Mouse (Mus musculus): ENCODE measurements around the gene Atf6. TPM values are rescaled to one million over a fixed set of nuclear protein-coding genes. Genes with fewer than 3 reads are reported as not detected.

The Atf6 gene
- total and polyA plus RNA-seq, 3 experiments, result 11.7 to 16.4 TPM; not detected in 1

- Histone ChIP-seq H3K36me3 (ENCODE audit: control insufficient read depth in 1 of 2, insufficient read depth in 2 of 2, low read length in 2 of 2) (peaks cover 2 to 5% of the 10 kb centered on the region in 2 experiments), H3K4me3 (ENCODE audit: control insufficient read depth in 1 of 2, insufficient read depth in 1 of 2, low read depth in 2 of 2, low read length in 2 of 2) (no peak overlapping the region)
Measured at GRCm38 (mm10) chr1:170764798-170765197, 102.8 kb downstream of the Atf6 start.

GRCm38 (mm10) chr1:170761634-170762033 is 105.9 kb downstream of the Atf6 start:
- Histone ChIP-seq H3K36me3 (ENCODE audit: control insufficient read depth in 1 of 2, insufficient read depth in 2 of 2, low read length in 2 of 2) (peaks cover 0 to 2% of the 10 kb centered on the region in 2 experiments; a peak in 3 of 4 replicates), H3K4me3 (ENCODE audit: control insufficient read depth in 1 of 2, insufficient read depth in 1 of 2, low read depth in 2 of 2, low read length in 2 of 2) (no peak overlapping the region), H3K9ac (ENCODE audit: control insufficient read depth, low read depth, low read length, poor library complexity, severe bottlenecking) (no peak overlapping the region), H3K79me2 (ENCODE audit: control insufficient read depth, insufficient read depth, low read length, poor library complexity) (no peaks in the 10 kb centered on the region), H3K27me3 (ENCODE audit: control insufficient read depth in 1 of 2, insufficient read depth in 2 of 2, low read length in 2 of 2) (no peaks in the 10 kb centered on the region), H3K27ac (ENCODE audit: control insufficient read depth, low read depth, low read length) (no peak overlapping the region), H3K4me1 (ENCODE audit: control insufficient read depth in 1 of 2, insufficient read depth in 2 of 2, low read length in 2 of 2) (no peaks in the 10 kb centered on the region; a peak in 1 of 4 replicates), H3K9me3 (replicated peaks; ENCODE audit: insufficient read depth, low read length) (no peaks in the 10 kb centered on the region)
- DNase-seq (ENCODE audit: low read depth, low spot score), result no peak
- TF ChIP-seq MEF2A (IDR thresholded peaks at IDR 0.05; ENCODE audit: extremely low read depth, insufficient replicate concordance, low read depth, low read length, poor library complexity, severe bottlenecking) (no peak), ZNF384 (IDR thresholded peaks at IDR 0.05; ENCODE audit: low read depth, low read length) (peak; percentile 71)

More at GRCm38 (mm10) chr1:170764798-170765197, 102.8 kb downstream of the Atf6 start:
- H3K9me3 ChIP-seq (replicated peaks; ENCODE audit: insufficient read depth, low read length), result no peaks in the 10 kb centered on the region
- TF ChIP-seq GATA1 (IDR thresholded peaks at IDR 0.05; ENCODE audit: low read depth, low read length) (peak; percentile 52; the same call in 1 of the 2 replicates), MAZ (IDR thresholded peaks at IDR 0.05; ENCODE audit: low read depth, low read length) (no peak), EP300 (IDR thresholded peaks at IDR 0.05; ENCODE audit: low read depth in 1 of 2, low read length in 2 of 2) (peak in 1 of 2 experiments; percentile 51; a peak in 1 of 4 replicates)
- no peaks in the 10 kb centered on the region for H3K27me3 ChIP-seq (ENCODE audit: control insufficient read depth in 1 of 2, insufficient read depth in 2 of 2, low read length in 2 of 2)
- no peaks in the 10 kb centered on the region; a peak in 1 of 4 replicates for H3K4me1 ChIP-seq (ENCODE audit: control insufficient read depth in 1 of 2, insufficient read depth in 2 of 2, low read length in 2 of 2)
- DNase-seq (ENCODE audit: low read depth, low spot score), result peak; percentile 28
- no peak overlapping the region for H3K9ac ChIP-seq (ENCODE audit: control insufficient read depth, low read depth, low read length, poor library complexity, severe bottlenecking)
- H3K79me2 ChIP-seq (ENCODE audit: control insufficient read depth, insufficient read depth, low read length, poor library complexity), result no peaks in the 10 kb centered on the region
- H3K27ac ChIP-seq (ENCODE audit: control insufficient read depth, low read depth, low read length), result no peak overlapping the region

DNA sequence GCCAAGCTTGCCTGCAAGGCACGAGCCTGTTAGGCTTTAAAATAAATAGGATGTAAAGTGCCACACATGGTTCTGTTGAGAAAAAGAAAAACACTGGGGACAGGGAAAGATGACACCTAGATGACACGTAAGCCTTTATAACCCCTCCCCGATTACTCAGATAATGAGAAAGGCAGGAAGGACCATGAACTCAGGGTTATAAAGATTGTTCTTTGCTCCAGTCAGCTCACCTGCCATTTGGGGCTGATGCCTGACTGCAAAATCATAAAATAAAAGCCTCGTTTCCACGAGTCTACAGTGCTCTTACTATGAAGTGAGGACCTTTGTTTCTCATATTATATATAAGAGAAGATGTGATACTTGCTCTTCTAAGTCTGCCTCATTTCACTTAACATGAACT is 114.0 kb downstream of the Atf6 start:
- Histone ChIP-seq H3K9ac (ENCODE audit: control insufficient read depth, low read depth, low read length, poor library complexity, severe bottlenecking) (no peak overlapping the region), H3K9me3 (replicated peaks; ENCODE audit: insufficient read depth, low read length) (no peaks in the 10 kb centered on the region), H3K4me1 (ENCODE audit: control insufficient read depth in 1 of 2, insufficient read depth in 2 of 2, low read length in 2 of 2) (no peaks in the 10 kb centered on the region; a peak in 1 of 4 replicates), H3K27me3 (ENCODE audit: control insufficient read depth in 1 of 2, insufficient read depth in 2 of 2, low read length in 2 of 2) (no peaks in the 10 kb centered on the region), H3K4me3 (ENCODE audit: control insufficient read depth in 1 of 2, insufficient read depth in 1 of 2, low read depth in 2 of 2, low read length in 2 of 2) (no peak overlapping the region), H3K79me2 (ENCODE audit: control insufficient read depth, insufficient read depth, low read length, poor library complexity) (no peaks in the 10 kb centered on the region), H3K36me3 (ENCODE audit: control insufficient read depth in 1 of 2, insufficient read depth in 2 of 2, low read length in 2 of 2) (no peaks in the 10 kb centered on the region), H3K27ac (ENCODE audit: control insufficient read depth, low read depth, low read length) (no peak overlapping the region)
- no peak for DNase-seq (ENCODE audit: low read depth, low spot score)
- TF ChIP-seq TCF12 (IDR thresholded peaks at IDR 0.05; ENCODE audit: low read depth, low read length), result no peak
- no peak for TF ChIP-seq ETS1 (IDR thresholded peaks at IDR 0.05; ENCODE audit: low read depth, low read length)
- TF ChIP-seq ELF1 (IDR thresholded peaks at IDR 0.05; ENCODE audit: low read depth, low read length), result no peak
- no peak for TF ChIP-seq JUND (IDR thresholded peaks at IDR 0.05; ENCODE audit: low read depth, low read length)
- TF ChIP-seq SIN3A (IDR thresholded peaks at IDR 0.05; ENCODE audit: low read length), result no peak

All from MEL (cell line).